In the genomic region with DNA sequence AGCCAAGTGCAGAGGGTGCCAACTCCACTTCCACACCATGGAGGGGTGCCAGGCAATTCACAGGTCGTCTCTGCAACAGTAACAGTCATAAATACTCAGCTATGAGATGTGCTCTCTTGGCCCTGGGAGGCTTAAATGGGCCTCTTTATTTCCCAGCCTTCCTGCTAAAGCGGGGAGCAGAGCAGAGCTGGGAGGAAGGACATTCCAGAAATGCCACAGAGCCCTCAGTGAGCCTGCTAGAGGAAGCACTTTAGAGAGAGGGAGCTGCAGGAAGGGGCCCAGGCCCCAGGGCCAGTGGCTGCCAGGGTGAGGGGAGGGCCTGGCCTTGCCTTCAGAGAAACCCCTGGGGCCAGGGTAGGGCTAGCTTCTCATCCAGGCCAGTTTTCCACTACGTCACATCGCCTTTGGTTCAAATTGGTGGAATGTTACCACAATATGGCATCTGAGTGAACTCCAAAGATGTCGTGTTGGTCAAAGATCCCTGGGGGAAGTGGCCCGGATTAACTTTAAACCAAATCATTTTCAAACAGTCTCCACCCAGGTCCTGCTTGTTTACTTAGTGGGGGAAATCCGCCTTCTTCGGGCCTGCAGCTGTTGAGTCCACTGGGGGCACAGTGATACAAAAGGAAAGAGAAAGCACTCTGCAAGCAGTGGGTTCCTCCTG, we compare ENCODE assay signal across 8 mouse cellular contexts. TPM values are rescaled to one million over a fixed set of nuclear protein-coding genes. Genes with fewer than 3 reads are reported as not detected.
DNase-seq lines count a peak whose midpoint lies in the region; ATAC-seq and TF ChIP-seq lines count a peak whose summit lies in the region.

No protein-coding gene starts in this region.

- TF ChIP-seq POLR2A in embryonic fibroblast, embryonic 13.5 days (IDR thresholded peaks at IDR 0.05; ENCODE audit: low read depth, low read length): no peak

- H3K36me3 ChIP-seq in limb, embryonic 11.5 days (ENCODE audit: control insufficient read depth, insufficient read depth, low read length): no peaks in the 10 kb centered on the region
- no peaks in the 10 kb centered on the region for H3K36me3 ChIP-seq in midbrain, embryonic 14.5 days (ENCODE audit: control insufficient read depth, insufficient read depth, low read length)

- no peak overlapping the region for H3K4me2 ChIP-seq in limb, embryonic 11.5 days (ENCODE audit: low read depth, severe bottlenecking)
- no peak overlapping the region for H3K4me2 ChIP-seq in midbrain, embryonic 14.5 days (ENCODE audit: low read length)

- peak; percentile 52; the same call in 1 of the 2 replicates for ATAC-seq in limb, embryonic 11.5 days (ENCODE audit: insufficient number of reproducible peaks, low FRiP score, low TSS enrichment, low read depth)
- ATAC-seq in midbrain, embryonic 14.5 days (ENCODE audit: low FRiP score, low TSS enrichment): no peak
- no peak for ATAC-seq in erythroblast, adult 5-6 weeks (replicated peaks; ENCODE audit: low FRiP score, poor library complexity, severe bottlenecking)

- peak; percentile 94 for DNase-seq in 3T3-L1 (ENCODE audit: low read depth, low spot score)
- peak; percentile 61 for DNase-seq in adrenal gland, adult 8-10 months
- DNase-seq in heart, postnatal 36 days: peak; percentile 71 to 79
- peak; percentile 51 for DNase-seq in limb, embryonic 11.5 days (ENCODE audit: low spot score)
- DNase-seq in midbrain, embryonic 14.5 days: no peak
- no peak for DNase-seq in thymus, adult 18-20 months

- no peaks in the 10 kb centered on the region for H3K9me3 ChIP-seq in limb, embryonic 11.5 days (ENCODE audit: control insufficient read depth, low read length)
- H3K9me3 ChIP-seq in midbrain, embryonic 14.5 days (ENCODE audit: control insufficient read depth, low read length): no peaks in the 10 kb centered on the region

- TF ChIP-seq CTCF in embryonic fibroblast, embryonic 13.5 days (IDR thresholded peaks at IDR 0.05; ENCODE audit: borderline replicate concordance, insufficient read depth, low read length): no peak

- no peak overlapping the region for H3K4me3 ChIP-seq in embryonic fibroblast, embryonic 13.5 days (ENCODE audit: insufficient read depth, low read length)
- H3K4me3 ChIP-seq in limb, embryonic 11.5 days (ENCODE audit: low read depth, low read length): no peak overlapping the region
- no peak overlapping the region for H3K4me3 ChIP-seq in midbrain, embryonic 14.5 days (replicated peaks; ENCODE audit: low read depth, low read length)

- intact Hi-C loops in heart, postnatal 36 days (cut with DNase I): no loop called here

- H3K27me3 ChIP-seq in limb, embryonic 11.5 days (ENCODE audit: control insufficient read depth, insufficient read depth, low read length): no peaks in the 10 kb centered on the region
- H3K27me3 ChIP-seq in midbrain, embryonic 14.5 days (ENCODE audit: control insufficient read depth, insufficient read depth, low read length): no peaks in the 10 kb centered on the region

- peaks cover 48% of the 10 kb centered on the region for H3K4me1 ChIP-seq in embryonic fibroblast, embryonic 13.5 days (ENCODE audit: control insufficient read depth, insufficient read depth, low read length)
- peaks cover 24% of the 10 kb centered on the region for H3K4me1 ChIP-seq in limb, embryonic 11.5 days (ENCODE audit: control insufficient read depth, insufficient read depth, low read length)
- H3K4me1 ChIP-seq in midbrain, embryonic 14.5 days (ENCODE audit: control insufficient read depth, insufficient read depth, low read length): peaks cover 6% of the 10 kb centered on the region; the same call in 1 of the 2 replicates

- 42% methylated on average over 8 of the region's 8 CpGs for whole genome bisulfite sequencing in limb, embryonic 11.5 days
- WGBS in midbrain, embryonic 14.5 days: 58% methylated on average over 8 of the region's 8 CpGs

- H3K9ac ChIP-seq in limb, embryonic 11.5 days (ENCODE audit: low read length): no peak overlapping the region
- no peak overlapping the region for H3K9ac ChIP-seq in midbrain, embryonic 14.5 days (replicated peaks; ENCODE audit: low read length)

- H3K27ac ChIP-seq in embryonic fibroblast, embryonic 13.5 days (ENCODE audit: insufficient read depth, low read length): peak overlapping the region; percentile 65
- peak overlapping the region; percentile 86 for H3K27ac ChIP-seq in limb, embryonic 11.5 days (replicated peaks; ENCODE audit: low read depth, low read length)
- peak overlapping the region; percentile 8; the same call in 1 of the 2 replicates for H3K27ac ChIP-seq in midbrain, embryonic 14.5 days (replicated peaks; ENCODE audit: low read depth, low read length)

RNA-seq across cellular contexts. Expression of a gene that starts 24.2 kb away (rescaled TPM):
- total RNA-seq in adrenal gland, adult 8-10 months (2022): 100 to 1,000 TPM in 2 of 4 experiments, 10 to 100 TPM in 2; 75.8 to 109 (median 89.6) TPM
- polyA plus RNA-seq in embryonic fibroblast, embryonic 13.5 days (2011; ENCODE audit: insufficient read length, low read depth, missing spikeins): 168 and 255 TPM in 2 replicates
- total RNA-seq in heart, postnatal 36 days (2021): 10 to 100 TPM; 77.4 to 84.9 TPM
- 12.6 and 12.8 TPM in 2 replicates for polyA plus RNA-seq in limb, embryonic 11.5 days (2014; fragmentation: Nextera tagmentation; extraction: Ambion mirVana)
- polyA plus RNA-seq in midbrain, embryonic 14.5 days (2014; fragmentation: Nextera tagmentation; extraction: Ambion mirVana): 17.2 and 17.8 TPM in 2 replicates
- total RNA-seq in erythroblast, adult 5-6 weeks (2015; ENCODE audit: low replicate concordance): 15.5 and 21.9 TPM in 2 replicates
- total RNA-seq in erythroblast, adult 5-6 weeks (2017; ENCODE audit: low replicate concordance): 21.3 and 24.2 TPM in 2 replicates

RNA-seq across cellular contexts. Expression of a gene that starts 59.8 kb away (rescaled TPM):
- total RNA-seq in adrenal gland, adult 8-10 months (2022): 10 to 100 TPM; 41.5 to 55.0 (median 44.9) TPM
- 46.5 and 56.5 TPM in 2 replicates for polyA plus RNA-seq in embryonic fibroblast, embryonic 13.5 days (2011; ENCODE audit: insufficient read length, low read depth, missing spikeins)
- total RNA-seq in heart, postnatal 36 days (2021): 10 to 100 TPM; 72.1 to 74.7 TPM
- polyA plus RNA-seq in limb, embryonic 11.5 days (2014; fragmentation: Nextera tagmentation; extraction: Ambion mirVana): 67.0 and 71.1 TPM in 2 replicates
- 33.4 and 36.9 TPM in 2 replicates for polyA plus RNA-seq in midbrain, embryonic 14.5 days (2014; fragmentation: Nextera tagmentation; extraction: Ambion mirVana)
- 7.7 and 10.4 TPM in 2 replicates for total RNA-seq in erythroblast, adult 5-6 weeks (2015; ENCODE audit: low replicate concordance)
- 6.1 and 12.4 TPM in 2 replicates for total RNA-seq in erythroblast, adult 5-6 weeks (2017; ENCODE audit: low replicate concordance)

Comparison
In these comparisons a context has a peak if more than half of its experiments do, and no peak if none do; other contexts are left out.
1. DNase-seq: peak in 3T3-L1 (single experiment), adrenal gland, adult 8-10 months (single experiment), heart, postnatal 36 days (2 of 2) and limb, embryonic 11.5 days (single experiment); none in midbrain, embryonic 14.5 days (single experiment) and thymus, adult 18-20 months (0 of 2).
2. H3K27ac ChIP-seq: peak in every context shown above with its lines; median percentile 86 in limb, embryonic 11.5 days; 65 in embryonic fibroblast, embryonic 13.5 days; 8 in midbrain, embryonic 14.5 days.